Mouse (Mus musculus) mature B cell (primary cell): ENCODE measurements around the gene Rpp38.

ENCODE experiments used
- in situ Hi-C: fragments of 300-500 bp; cut with MboI; formaldehyde crosslinking; loops from 2 replicates; pipeline ENCODE4 v1.14.3; 2019

Gene Rpp38

GRCm38 (mm10) chr2:3286243-3286642 is 46.2 kb downstream of the Rpp38 start:
- in situ Hi-C loops = no loop called here

DNA sequence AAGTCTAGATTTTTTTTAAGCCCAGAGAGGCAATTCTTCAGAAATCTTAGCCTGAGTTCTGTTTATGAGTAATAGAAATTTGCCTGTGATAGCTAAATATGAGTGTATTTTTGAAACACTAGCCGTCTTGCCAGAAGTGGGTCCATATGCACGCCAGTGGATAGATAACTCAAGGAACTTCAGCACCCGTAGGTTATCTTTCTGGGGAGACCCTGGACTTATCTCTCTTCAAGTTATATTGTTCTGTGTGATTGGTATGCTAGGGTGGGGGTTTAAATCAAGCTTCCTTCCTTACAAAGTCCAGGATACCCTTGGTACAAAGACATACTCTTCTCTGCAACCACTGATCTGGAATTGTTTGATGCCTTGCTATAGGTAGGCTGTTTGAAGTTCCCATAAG is 46.7 kb downstream of the Rpp38 start:
- in situ Hi-C loops = no loop called here

DNA sequence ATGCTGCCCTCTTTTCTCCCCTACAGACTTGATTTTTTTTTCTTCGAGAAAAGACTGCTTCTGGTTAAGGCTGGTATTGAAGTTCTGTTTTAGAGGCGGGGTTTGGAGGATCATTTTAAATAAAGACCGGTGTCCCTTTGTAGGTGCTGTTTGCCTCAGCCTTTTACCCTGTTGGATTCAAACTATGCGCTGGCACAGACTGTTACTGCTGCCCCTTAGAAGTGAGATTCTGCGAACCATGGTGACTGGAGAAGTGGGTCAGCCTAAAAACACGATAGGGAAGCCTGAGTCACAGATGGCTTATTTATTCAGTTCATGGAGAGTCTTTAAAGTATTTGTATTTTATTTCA is 47.3 kb downstream of the Rpp38 start:
- in situ Hi-C loops = no loop called here

DNA sequence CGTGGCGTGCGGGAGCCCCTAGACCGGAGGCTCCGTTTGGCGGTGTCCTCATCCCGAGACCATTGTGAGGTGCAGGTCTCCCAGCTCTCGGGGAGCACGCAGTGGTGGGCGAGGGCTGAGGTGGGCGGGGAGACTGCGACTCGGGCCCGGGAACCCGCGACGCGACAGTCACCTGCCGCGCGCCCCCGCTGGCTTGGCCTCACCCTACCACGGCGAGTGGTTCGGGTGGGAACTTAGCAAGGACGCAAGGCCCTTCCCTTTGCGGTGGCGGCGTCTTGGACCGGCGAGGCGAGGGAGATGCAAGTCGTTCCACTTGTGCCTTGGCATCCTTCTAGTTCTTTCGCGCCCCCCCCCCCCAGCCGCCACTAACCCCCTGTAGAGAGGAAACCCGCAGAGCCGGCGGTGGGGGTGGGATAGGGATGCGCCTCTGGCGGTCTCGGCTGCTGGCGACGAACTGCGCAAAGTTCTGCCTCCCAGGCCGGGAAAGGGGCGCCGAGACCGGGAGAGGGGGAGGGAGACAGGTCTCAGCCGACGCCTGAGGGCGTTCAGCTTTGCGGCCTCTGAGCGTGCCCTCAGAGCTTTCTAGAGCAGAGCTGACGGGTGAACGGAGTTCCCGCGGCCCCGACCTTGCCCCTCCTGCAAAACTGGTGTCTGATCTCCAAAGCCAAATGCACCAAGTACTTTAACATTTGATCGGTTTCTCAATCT is 47.8 kb downstream of the Rpp38 start:
- in situ Hi-C loops = no loop called here

GRCm38 (mm10) chr2:3283602-3284472 is 48.6 kb downstream of the Rpp38 start, which contains the start of gene Nmt2:
Gene Nmt2, plus strand, starts transcription at chr2:3284212.
- in situ Hi-C loops = no loop called here

- in situ Hi-C loops = no loop called here
Observed at GRCm38 (mm10) chr2:3282866-3283601, 49.4 kb downstream of the Rpp38 start.

DNA sequence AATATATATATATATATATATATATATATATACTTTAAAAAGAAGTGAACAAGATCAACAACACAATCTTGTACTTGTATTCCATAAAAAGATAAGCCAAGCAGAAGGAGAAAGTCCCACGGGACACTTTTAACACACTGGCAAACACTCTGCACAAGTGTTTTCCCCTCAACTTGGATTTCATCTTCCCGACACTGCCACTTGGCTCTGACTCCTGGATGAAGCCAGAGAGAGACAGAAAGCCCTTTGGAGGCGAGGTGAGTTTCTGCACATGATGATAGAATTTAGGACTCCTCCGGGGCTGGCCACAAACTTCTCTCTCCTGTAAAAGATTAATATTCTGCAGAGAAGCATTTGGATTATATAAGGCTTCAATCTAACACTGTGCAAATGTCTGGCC is 51.1 kb downstream of the Rpp38 start:
- in situ Hi-C loops = no loop called here
